Mouse (Mus musculus) forebrain, embryonic 11.5 days (tissue): ENCODE results near the gene Mafb. TPM values are rescaled to one million over a fixed set of nuclear protein-coding genes. Genes with fewer than 3 reads are reported as not detected.

Experiments used
- ATAC-seq: fragments of 200-750 bp; cut with Nextera tagmentation; replicated peaks from 2 replicates; pipeline ENCODE4 v1.8.0; 2017; ENCODE audit warnings: moderate TSS enrichment; ENCODE audit not compliant: low FRiP score
- DNase-seq: peaks from one replicate; pipeline ENCODE4 v3.0.0-alpha.2; 2017; ENCODE audit warnings: low spot score
- H3K27ac ChIP-seq: fragments of 300-500 bp; sonication (generic); 2 replicates; pipeline ENCODE4 v1.5.1; 2014; ENCODE audit warnings: low read depth, low read length
- H3K27me3 ChIP-seq: fragments of 300-500 bp; sonication (generic); 2 replicates; pipeline ENCODE4 v1.6.1; 2014; ENCODE audit warnings: mild to moderate bottlenecking, low read length, mixed read lengths; ENCODE audit not compliant: control insufficient read depth, insufficient read depth
- H3K36me3 ChIP-seq: fragments of 300-500 bp; sonication (generic); 2 replicates; pipeline ENCODE4 v1.6.1; 2014; ENCODE audit warnings: mild to moderate bottlenecking, low read length, moderate library complexity, mixed read lengths; ENCODE audit not compliant: control insufficient read depth, insufficient read depth
- H3K4me1 ChIP-seq: fragments of 300-500 bp; sonication (generic); replicated peaks from 2 replicates; pipeline ENCODE4 v1.6.1; 2014; ENCODE audit warnings: low read length, mixed read lengths; ENCODE audit not compliant: control insufficient read depth, insufficient read depth
- H3K4me2 ChIP-seq: fragments of 300-500 bp; sonication (generic); 2 replicates; pipeline ENCODE4 v1.6.1; 2014; ENCODE audit warnings: low read depth, mild to moderate bottlenecking, low read length, moderate library complexity, mixed read lengths; ENCODE audit not compliant: severe bottlenecking
- H3K4me3 ChIP-seq: fragments of 300-500 bp; sonication (generic); 2 replicates; pipeline ENCODE4 v1.5.1; 2014; ENCODE audit warnings: low read depth, low read length
- H3K9ac ChIP-seq: fragments of 300-500 bp; sonication (generic); 2 replicates; pipeline ENCODE4 v1.6.1; 2014; ENCODE audit warnings: low read length
- H3K9me3 ChIP-seq: fragments of 300-500 bp; sonication (generic); 2 replicates; pipeline ENCODE4 v1.6.1; 2016; ENCODE audit warnings: low read length, mixed read lengths; ENCODE audit not compliant: control insufficient read depth
- WGBS: fragments of 180-500 bp; shearing (Covaris S2); extraction: QIAGEN DNeasy Blood & Tissue Kit; methylation state at CpG from one replicate; pipeline ENCODE4 v1.1.7; 2014; 5-methylcytosine and 5-hydroxymethylcytosine counted together
- polyA plus RNA-seq: library from polyadenylated mRNA; unstranded; fragments of >200 nt; fragmentation: Nextera tagmentation; extraction: Ambion mirVana; gene quantifications from 2 replicates; pipeline ENCODE4 v1.2.1, GENCODE M21; 2014

The Mafb gene
- polyA plus RNA-seq, 1 experiment from 2014 or later = 5.3 TPM

DNA sequence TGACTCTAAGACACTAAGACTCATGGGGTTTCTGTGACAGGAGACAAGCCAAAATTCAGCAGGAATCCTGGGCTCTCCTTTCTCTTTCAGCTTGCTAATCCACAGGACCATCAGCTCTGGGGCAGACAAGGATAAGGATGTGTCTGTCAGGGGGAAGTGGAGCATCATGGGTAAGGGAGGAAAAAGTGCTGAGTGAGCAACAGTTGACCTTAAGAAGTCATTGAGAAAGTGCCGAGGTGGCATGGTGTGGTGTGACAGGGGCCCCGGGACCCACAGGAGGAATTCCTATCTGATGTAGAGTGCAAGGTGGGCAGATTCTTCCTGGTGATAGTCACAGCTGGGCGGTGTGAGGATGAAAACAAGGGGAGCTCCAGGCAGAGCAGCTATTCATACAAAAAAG, 25.8 kb upstream of the Mafb start:
- Histone ChIP-seq H3K4me2 (no peak overlapping the region), H3K4me3 (no peak overlapping the region), H3K9me3 (no peaks in the 10 kb centered on the region), H3K4me1 (peaks cover 3% of the 10 kb centered on the region; the same call in 1 of the 2 replicates), H3K9ac (no peak overlapping the region), H3K27me3 (no peaks in the 10 kb centered on the region), H3K27ac (no peak overlapping the region), H3K36me3 (no peaks in the 10 kb centered on the region)
- ATAC-seq (no peak), DNase-seq (no peak)
- WGBS = 82% methylated on average over 3 of the region's 3 CpGs

DNA sequence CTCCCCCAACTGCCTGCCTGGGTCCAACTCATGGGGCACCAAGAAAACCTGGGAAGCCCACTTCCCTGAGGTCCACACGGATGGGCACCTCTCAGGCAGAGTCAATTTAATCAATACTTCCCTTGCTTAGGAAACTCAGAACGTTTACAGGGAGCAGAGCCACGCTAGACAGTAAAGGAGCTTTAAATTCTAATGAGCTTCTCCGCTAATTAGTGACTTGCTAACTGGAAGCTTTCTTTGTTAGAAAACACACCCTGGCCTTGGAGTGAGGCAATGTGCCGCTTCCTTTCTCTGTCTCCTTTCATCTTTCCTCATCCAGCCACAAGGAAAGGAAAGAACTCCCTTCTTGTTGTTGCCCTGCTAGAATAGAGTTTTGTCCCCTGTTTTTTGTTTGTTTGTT, 21.7 kb upstream of the Mafb start:
- H3K27me3 ChIP-seq = no peaks in the 10 kb centered on the region
- no peak overlapping the region for H3K4me2 ChIP-seq
- no peak overlapping the region for H3K9ac ChIP-seq
- no peaks in the 10 kb centered on the region for H3K9me3 ChIP-seq
- no peak overlapping the region for H3K4me3 ChIP-seq
- ATAC-seq (0 out of 2 replicates have a peak, but pooled peaks have one; percentile 27), DNase-seq (no peak)
- 8% methylated on average over 5 of the region's 5 CpGs for WGBS
- no peaks in the 10 kb centered on the region for H3K36me3 ChIP-seq
- H3K4me1 ChIP-seq = peaks cover 3% of the 10 kb centered on the region; the same call in 1 of the 2 replicates
- no peak overlapping the region for H3K27ac ChIP-seq

DNA sequence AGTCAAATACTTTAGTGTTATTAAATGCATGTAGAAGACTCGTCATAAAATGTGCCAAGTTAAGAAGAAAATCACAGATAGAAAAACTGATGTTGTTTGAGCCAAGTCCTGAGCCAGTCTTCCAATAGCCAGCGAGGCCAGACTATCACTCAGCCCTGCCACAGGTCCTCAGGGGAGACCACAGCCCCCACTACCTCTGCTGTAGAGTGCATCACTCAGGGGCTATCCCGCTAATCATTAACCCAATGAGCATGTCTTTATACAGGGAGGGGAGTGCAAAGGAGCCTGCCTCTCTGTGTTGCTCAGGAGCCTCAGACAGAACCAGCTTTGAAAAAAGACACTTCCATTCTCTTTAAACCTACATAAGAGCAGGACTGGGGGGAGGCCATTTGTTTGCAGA, 16.6 kb upstream of the Mafb start:
- 58% methylated on average over 3 of the region's 3 CpGs for WGBS
- no peaks in the 10 kb centered on the region for H3K27me3 ChIP-seq

DNA sequence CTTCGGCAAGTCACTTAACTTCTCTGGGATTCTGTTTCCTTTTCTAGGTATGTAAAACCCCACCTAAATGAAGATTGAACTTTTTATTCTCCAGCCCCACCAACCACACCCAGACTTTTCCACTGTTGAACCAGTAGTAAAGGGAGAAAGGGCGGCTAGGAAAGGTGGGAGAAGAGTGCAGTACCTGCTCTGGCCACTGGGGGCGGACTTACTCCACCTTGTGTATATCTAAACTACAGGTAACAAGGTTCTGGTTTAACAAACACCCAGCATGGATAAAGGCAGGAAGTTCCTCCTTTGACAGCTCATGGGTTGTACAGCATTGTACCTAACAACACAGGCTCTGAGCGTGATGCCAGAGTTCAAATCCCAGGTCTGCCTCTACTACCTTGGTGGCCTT, 11.4 kb upstream of the Mafb start:
- DNase-seq (peak; percentile 71), ATAC-seq (no peak)
- H3K4me3 ChIP-seq = no peak overlapping the region
- peaks cover 3% of the 10 kb centered on the region; the same call in 1 of the 2 replicates for H3K27me3 ChIP-seq
- H3K9me3 ChIP-seq = no peaks in the 10 kb centered on the region
- H3K4me2 ChIP-seq = no peak overlapping the region
- H3K36me3 ChIP-seq = no peaks in the 10 kb centered on the region
- H3K9ac ChIP-seq = no peak overlapping the region
- WGBS = 42% methylated on average over 4 of the region's 4 CpGs
- H3K4me1 ChIP-seq = no peaks in the 10 kb centered on the region
- H3K27ac ChIP-seq = no peak overlapping the region

More for the DNA sequence above, 16.6 kb upstream of the Mafb start:
- Histone ChIP-seq H3K4me1 (peaks cover under 1% of the 10 kb centered on the region; the same call in 1 of the 2 replicates), H3K9me3 (no peaks in the 10 kb centered on the region), H3K27ac (no peak overlapping the region), H3K9ac (no peak overlapping the region), H3K4me2 (no peak overlapping the region), H3K4me3 (no peak overlapping the region), H3K36me3 (no peaks in the 10 kb centered on the region)
- ATAC-seq = no peak
- no peak for DNase-seq

DNA sequence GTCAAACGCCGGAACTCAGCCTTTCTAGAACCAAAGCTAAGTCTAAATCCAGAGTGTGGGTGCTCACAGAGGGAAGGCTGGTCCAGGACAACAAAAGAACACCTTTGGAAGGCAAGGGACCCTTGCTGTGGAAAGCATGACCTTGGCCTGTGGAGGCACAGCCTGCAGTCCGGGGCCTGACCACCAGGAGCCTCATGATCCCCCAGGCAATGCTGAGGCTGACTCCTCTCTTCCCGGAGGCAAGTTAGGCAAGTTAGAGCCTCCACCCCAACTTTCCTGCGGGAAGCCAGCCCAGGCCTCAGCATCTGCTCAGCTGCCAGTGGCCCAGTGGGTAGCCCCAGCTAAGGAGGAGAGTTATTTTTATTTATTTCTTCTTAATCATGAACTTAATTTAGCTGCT, 9.4 kb upstream of the Mafb start:
- ATAC-seq = no peak
- Histone ChIP-seq H3K4me2 (no peak overlapping the region), H3K9ac (no peak overlapping the region), H3K27me3 (peaks cover 14% of the 10 kb centered on the region), H3K4me1 (no peaks in the 10 kb centered on the region), H3K4me3 (no peak overlapping the region), H3K9me3 (no peaks in the 10 kb centered on the region), H3K36me3 (no peaks in the 10 kb centered on the region), H3K27ac (no peak overlapping the region)
- WGBS = 33% methylated on average over 5 of the region's 5 CpGs
- no peak for DNase-seq

DNA sequence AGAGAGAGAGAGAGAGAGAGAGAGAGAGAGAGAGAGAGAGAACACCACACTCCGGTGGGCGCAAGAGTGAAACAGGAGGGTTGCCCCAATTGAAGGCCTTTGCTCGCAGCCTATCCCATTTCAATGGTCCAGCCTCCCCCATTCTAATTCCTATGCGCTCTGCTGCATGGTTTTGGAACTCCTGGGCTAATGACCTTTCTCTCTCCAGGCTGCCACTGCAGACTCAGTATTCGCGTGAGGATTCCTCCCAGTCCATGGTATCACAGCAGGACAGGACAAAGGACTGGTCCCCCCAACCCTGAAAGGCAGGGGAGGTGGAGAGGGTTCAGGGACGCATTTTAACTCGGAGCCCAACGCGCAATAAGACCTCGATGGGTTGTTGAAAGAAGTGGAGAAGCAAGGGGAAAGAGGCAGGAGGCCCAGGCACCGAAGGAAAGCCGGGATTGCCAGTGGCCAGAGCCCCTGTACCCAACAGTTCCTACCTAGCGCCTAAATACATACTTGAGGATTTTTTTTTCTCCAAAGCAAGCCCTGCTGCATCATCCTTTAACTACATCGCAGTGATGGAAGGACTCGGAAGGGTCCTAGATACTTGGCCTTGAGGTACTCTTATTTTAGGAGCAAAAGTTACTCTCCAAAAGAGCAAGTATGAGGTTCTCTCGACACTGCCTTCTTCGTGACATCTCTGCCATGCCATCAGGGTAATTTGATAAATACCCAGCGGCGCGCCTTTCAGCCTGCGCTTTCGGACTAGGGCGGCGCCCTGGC, 3.0 kb upstream of the Mafb start:
- no peak overlapping the region for H3K27ac ChIP-seq
- 1% methylated on average over 25 of the region's 25 CpGs for WGBS
- H3K27me3 ChIP-seq = peaks cover 63% of the 10 kb centered on the region
- H3K4me2 ChIP-seq = peak overlapping the region; percentile 51; the same call in 1 of the 2 replicates
- ATAC-seq (no peak), DNase-seq (no peak)
- no peaks in the 10 kb centered on the region for H3K9me3 ChIP-seq
- no peak overlapping the region for H3K9ac ChIP-seq
- H3K4me1 ChIP-seq = peaks cover 14% of the 10 kb centered on the region
- H3K36me3 ChIP-seq = no peaks in the 10 kb centered on the region
- H3K4me3 ChIP-seq = peak overlapping the region; percentile 26

DNA sequence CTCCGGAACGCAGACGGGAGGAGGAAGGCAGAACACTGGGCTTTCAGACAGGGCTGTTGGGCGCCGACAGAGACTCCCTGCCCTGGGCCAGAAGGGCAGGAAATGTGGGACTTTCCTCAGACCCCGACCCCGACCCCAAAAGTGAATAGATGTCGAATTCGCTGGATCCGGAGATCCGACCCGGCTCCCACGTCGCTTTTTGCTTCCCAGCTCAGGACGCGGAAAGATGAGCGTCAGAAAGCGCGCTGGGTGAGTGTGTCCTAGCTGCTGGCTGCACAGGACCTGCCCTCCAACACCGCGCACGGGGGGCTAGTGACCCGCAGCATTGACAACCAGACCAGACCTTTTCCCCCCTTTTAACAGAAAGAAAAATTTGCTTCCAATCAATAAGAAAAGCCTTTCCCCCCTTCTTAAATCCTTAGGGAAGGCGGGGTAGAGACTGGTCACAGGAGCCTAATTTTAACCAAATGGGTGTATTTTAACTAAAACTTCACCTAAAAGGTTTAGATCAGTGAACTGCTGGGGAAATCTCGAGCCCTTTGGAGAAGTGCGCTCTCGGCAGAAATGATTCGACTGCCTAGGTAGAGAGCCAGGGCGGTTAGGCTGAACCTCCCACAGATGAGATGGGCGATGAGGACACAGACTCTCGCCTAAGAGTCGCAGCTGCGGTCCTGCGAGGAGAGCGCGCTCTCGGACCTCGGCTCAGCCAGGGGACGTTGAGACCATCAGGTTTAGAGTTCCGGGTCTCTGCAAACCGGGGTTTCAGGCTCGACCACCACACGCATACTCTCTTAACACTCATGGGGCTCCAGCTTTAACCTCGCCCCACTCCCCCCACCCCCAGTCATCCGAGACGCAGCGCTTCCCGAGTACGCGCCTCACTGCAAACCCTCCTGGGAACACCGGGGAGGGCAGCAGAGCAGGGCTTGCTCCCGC, 1.8 kb upstream of the Mafb start:
- H3K36me3 ChIP-seq = no peaks in the 10 kb centered on the region
- H3K27me3 ChIP-seq = peaks cover 64% of the 10 kb centered on the region
- ATAC-seq = no peak
- under 1% methylated on average over 52 of the region's 52 CpGs for WGBS
- peak overlapping the region; percentile 51 for H3K4me2 ChIP-seq
- H3K27ac ChIP-seq = no peak overlapping the region
- no peak overlapping the region for H3K9ac ChIP-seq
- no peaks in the 10 kb centered on the region for H3K9me3 ChIP-seq
- H3K4me3 ChIP-seq = peak overlapping the region; percentile 26
- peaks cover 14% of the 10 kb centered on the region for H3K4me1 ChIP-seq
- peak; percentile 71 for DNase-seq

DNA sequence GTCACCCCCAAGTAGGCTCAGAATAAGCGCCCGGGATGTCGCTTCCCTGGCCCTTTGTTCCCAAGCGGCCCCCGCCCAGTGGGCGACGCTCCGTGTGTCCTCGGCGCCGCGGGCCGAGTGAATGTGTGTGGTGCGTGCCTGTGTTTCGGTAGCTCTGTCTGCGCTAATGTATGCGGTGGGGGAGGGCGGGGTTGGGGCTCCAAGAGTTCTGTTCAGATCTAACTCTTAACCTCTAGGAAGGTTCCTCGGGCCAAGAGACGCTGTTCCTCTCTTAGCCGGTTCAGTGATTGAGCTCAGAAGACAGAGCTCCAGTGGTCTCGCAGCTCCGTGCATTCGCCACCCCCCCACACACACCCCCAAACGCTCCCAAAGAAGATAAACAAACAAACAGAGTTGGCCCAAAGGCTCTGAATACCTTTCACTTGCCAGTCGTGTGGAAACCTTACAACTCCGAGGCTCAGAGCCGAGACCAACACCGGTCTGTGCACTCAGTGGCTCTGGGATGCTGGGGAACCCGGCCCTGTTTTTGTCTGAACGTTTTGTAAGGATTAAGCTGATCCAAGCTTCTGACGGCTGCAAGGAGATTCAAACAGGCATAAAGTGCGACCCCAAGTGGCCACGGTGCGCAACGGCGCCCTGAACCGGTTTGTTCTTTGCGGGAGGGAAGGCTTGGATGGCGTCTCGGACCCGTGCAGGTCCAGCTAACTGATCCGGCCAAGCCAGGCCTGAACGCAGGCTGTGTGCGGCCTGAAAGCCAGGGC, 763 bp upstream of the Mafb start:
- Histone ChIP-seq H3K4me2 (peak overlapping the region; percentile 97), H3K27ac (peak overlapping the region; percentile 74), H3K27me3 (peaks cover 70% of the 10 kb centered on the region), H3K36me3 (no peaks in the 10 kb centered on the region), H3K9ac (peak overlapping the region; percentile 77), H3K4me3 (peak overlapping the region; percentile 54), H3K9me3 (no peaks in the 10 kb centered on the region), H3K4me1 (peaks cover 14% of the 10 kb centered on the region)
- ATAC-seq = peak; percentile 71
- peak; percentile 97 for DNase-seq
- under 1% methylated on average over 45 of the region's 45 CpGs for WGBS
